Mouse (Mus musculus): Measurements from ENCODE around the gene Erap1. TPM values are rescaled to one million over a fixed set of nuclear protein-coding genes. Genes with fewer than 3 reads are reported as not detected.

The Erap1 gene
- total and polyA plus RNA-seq, 3 experiments = 2.2 to 81.0 (median 57.9) TPM

Other genes with a start within 250 kb of the Erap1 start
- gene Zfp72, start 248.7 kb upstream of the Erap1 start, total RNA-seq (2021) = 1 to 10 TPM; 2.9 to 4.0 TPM
- 0.08 and 0.10 TPM in 2 replicates for gene Zfp72, start 248.7 kb upstream of the Erap1 start, polyA plus RNA-seq (2012; rRNA removed)
- 1,000 to 10,000 TPM; 1,170 to 1,172 TPM for gene Ftl1-ps1, start 239.9 kb upstream of the Erap1 start, total RNA-seq (2021)
- 36.1 and 40.5 TPM in 2 replicates for gene Ftl1-ps1, start 239.9 kb upstream of the Erap1 start, polyA plus RNA-seq (2012; rRNA removed)
- gene Zfp825, start 145.6 kb upstream of the Erap1 start, total RNA-seq (2021) = 1 to 10 TPM; 8.9 to 9.9 TPM
- 0.10 TPM in 2 replicates for gene Zfp825, start 145.6 kb upstream of the Erap1 start, polyA plus RNA-seq (2012; rRNA removed)
- gene Cast, start 169.2 kb downstream of the Erap1 start, total RNA-seq (2021) = 10 to 100 TPM; 78.1 to 85.1 TPM
- gene Cast, start 169.2 kb downstream of the Erap1 start, polyA plus RNA-seq (2012; rRNA removed) = 1.8 and 1.9 TPM in 2 replicates